Mouse (Mus musculus) lung, embryonic 14.5 days (tissue): Measurements from ENCODE around the gene Ap5z1. TPM values are rescaled to one million over a fixed set of nuclear protein-coding genes. Genes with fewer than 3 reads are reported as not detected.

Source experiments
- ATAC-seq: fragments of 200-750 bp; cut with Nextera tagmentation; 2 replicates; pipeline ENCODE4 v1.8.0; 2017; ENCODE audit warnings: mild to moderate bottlenecking, moderate TSS enrichment, moderate library complexity; ENCODE audit not compliant: insufficient read depth
- DNase-seq: peaks from one replicate; pipeline ENCODE4 v3.0.0-alpha.2; 2015
- H3K27ac ChIP-seq: fragments of 300-500 bp; sonication (generic); 2 replicates; pipeline ENCODE4 v1.5.1; 2014; ENCODE audit warnings: low read depth, mild to moderate bottlenecking, moderate library complexity
- H3K27me3 ChIP-seq: fragments of 300-500 bp; sonication (generic); 2 replicates; pipeline ENCODE4 v1.6.1; 2014; ENCODE audit warnings: low read length, control low read depth; ENCODE audit not compliant: insufficient read depth
- H3K36me3 ChIP-seq: fragments of 300-500 bp; sonication (generic); 2 replicates; pipeline ENCODE4 v1.6.1; 2014; ENCODE audit warnings: control low read depth; ENCODE audit not compliant: insufficient read depth
- H3K4me1 ChIP-seq: fragments of 300-500 bp; sonication (generic); 2 replicates; pipeline ENCODE4 v1.6.1; 2014; ENCODE audit warnings: antibody characterized with exemption, control low read depth; ENCODE audit not compliant: insufficient read depth
- H3K4me2 ChIP-seq: fragments of 300-500 bp; sonication (generic); 2 replicates; pipeline ENCODE4 v1.6.1; 2014; ENCODE audit warnings: mild to moderate bottlenecking
- H3K4me3 ChIP-seq: fragments of 300-500 bp; sonication (generic); 2 replicates; pipeline ENCODE4 v1.5.1; 2014; ENCODE audit warnings: low read depth, low read length
- H3K9ac ChIP-seq: fragments of 300-500 bp; sonication (generic); 2 replicates; pipeline ENCODE4 v1.6.1; 2014
- H3K9me3 ChIP-seq: fragments of 300-500 bp; sonication (generic); 2 replicates; pipeline ENCODE4 v1.6.1; 2016; ENCODE audit warnings: low read depth, low read length, control low read depth
- CTCF ChIP-seq: IDR thresholded peaks from 2 replicates; pipeline ENCODE4 v1.5.1; 2016; ENCODE audit warnings: antibody characterized with exemption, low read depth
- WGBS: fragments of 180-500 bp; shearing (Covaris S2); extraction: QIAGEN DNeasy Blood & Tissue Kit; methylation state at CpG from one replicate; pipeline ENCODE4 v1.1.7; 2014; 5-methylcytosine and 5-hydroxymethylcytosine counted together
- polyA plus RNA-seq: library from polyadenylated mRNA; unstranded; fragments of >200 nt; fragmentation: Nextera tagmentation; extraction: Ambion mirVana; gene quantifications from 2 replicates; pipeline ENCODE4 v1.2.1, GENCODE M21; 2014

Ap5z1 gene
- polyA plus RNA-seq, 1 experiment from 2014 or later: 9.9 TPM

GRCm38 (mm10) chr5:142500918-142501317 is 37.2 kb downstream of the Ap5z1 start:
- Histone ChIP-seq H3K4me1 (no peaks in the 10 kb centered on the region), H3K9ac (no peak overlapping the region), H3K9me3 (no peaks in the 10 kb centered on the region), H3K27me3 (no peaks in the 10 kb centered on the region), H3K27ac (no peak overlapping the region), H3K36me3 (no peaks in the 10 kb centered on the region), H3K4me3 (no peak overlapping the region), H3K4me2 (no peak overlapping the region)
- 70% methylated on average over 10 of the region's 10 CpGs for WGBS
- no peak for TF ChIP-seq CTCF
- no peak for ATAC-seq
- no peak for DNase-seq

DNA sequence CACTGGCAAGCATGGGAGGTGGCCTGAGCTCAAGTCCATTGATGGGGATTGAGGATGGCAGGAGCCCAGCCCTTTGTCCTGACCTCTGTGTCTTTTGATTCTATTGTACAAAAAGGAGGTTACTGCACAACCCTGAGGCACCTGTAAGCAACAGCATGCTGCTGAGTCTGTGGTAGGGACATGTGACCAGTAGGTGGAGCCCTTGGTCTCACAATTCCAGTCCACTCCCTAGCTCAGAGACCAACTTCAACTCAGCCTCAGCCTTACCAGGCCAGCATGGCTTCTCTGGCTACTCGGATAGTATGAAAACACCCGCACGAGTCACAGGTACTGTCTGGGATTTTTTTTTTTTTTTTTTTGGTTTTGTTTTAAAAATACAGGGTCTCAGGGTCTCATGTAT is 38.7 kb downstream of the Ap5z1 start:
- 10% methylated on average over 3 of the region's 3 CpGs for WGBS
- Histone ChIP-seq H3K27ac (no peak overlapping the region), H3K4me2 (no peak overlapping the region), H3K36me3 (no peaks in the 10 kb centered on the region), H3K9me3 (no peaks in the 10 kb centered on the region), H3K9ac (no peak overlapping the region), H3K27me3 (no peaks in the 10 kb centered on the region), H3K4me3 (no peak overlapping the region), H3K4me1 (no peaks in the 10 kb centered on the region)
- peak; percentile 92 for TF ChIP-seq CTCF
- DNase-seq (peak; percentile 93), ATAC-seq (peak; percentile 91)

GRCm38 (mm10) chr5:142504175-142504574 is 40.4 kb downstream of the Ap5z1 start:
- H3K9ac ChIP-seq: no peak overlapping the region
- H3K36me3 ChIP-seq: no peaks in the 10 kb centered on the region
- ATAC-seq (no peak), DNase-seq (no peak)
- H3K9me3 ChIP-seq: no peaks in the 10 kb centered on the region
- H3K4me1 ChIP-seq: 0 out of 2 replicates have a peak, but pooled peaks cover 5% of the 10 kb centered on the region
- H3K27me3 ChIP-seq: no peaks in the 10 kb centered on the region
- H3K4me2 ChIP-seq: no peak overlapping the region
- H3K27ac ChIP-seq: no peak overlapping the region
- TF ChIP-seq CTCF: no peak
- H3K4me3 ChIP-seq: no peak overlapping the region
- WGBS: 75% methylated on average over 3 of the region's 3 CpGs

DNA sequence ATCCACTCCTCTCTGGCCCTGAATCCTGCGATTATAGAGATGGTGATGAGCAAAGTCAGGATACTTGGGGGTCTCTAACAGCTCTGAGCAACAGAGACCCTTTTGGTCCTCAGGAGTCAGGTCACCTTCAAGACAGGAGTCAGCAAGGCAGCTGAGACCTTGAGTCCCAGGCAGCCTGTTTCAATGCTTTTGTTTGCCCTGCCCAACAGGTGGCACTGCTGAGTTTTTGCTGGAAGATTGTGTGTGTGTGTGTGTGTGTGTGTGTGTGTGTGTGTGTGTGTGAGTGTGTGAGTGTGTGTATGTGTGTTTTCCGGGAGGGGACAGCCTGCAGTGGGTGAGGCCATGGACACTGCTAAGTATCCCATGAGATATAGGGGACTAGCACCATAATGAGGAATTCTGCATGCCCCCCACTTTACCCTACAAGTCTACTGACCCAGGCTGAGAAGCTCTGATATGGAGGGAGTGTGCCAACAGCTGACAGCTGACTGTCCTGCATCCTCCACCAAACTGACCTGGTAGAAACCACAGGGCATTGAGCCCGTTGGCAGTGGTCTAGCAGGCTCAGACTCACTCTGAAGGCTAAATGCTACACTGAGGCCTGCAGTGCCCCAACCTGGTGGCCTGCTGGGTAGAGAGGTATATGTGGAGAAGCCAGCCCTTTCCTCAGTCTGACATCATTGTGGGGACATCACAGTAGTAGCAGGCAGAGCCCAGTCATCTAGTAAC is 42.1 kb downstream of the Ap5z1 start:
- ATAC-seq (no peak), DNase-seq (peak; percentile 12)
- no peak overlapping the region for H3K4me2 ChIP-seq
- no peak overlapping the region for H3K27ac ChIP-seq
- peaks cover 16% of the 10 kb centered on the region; the same call in 1 of the 2 replicates for H3K4me1 ChIP-seq
- H3K9ac ChIP-seq: no peak overlapping the region
- H3K27me3 ChIP-seq: no peaks in the 10 kb centered on the region
- peak; percentile 57 for TF ChIP-seq CTCF
- no peaks in the 10 kb centered on the region for H3K36me3 ChIP-seq
- H3K9me3 ChIP-seq: no peaks in the 10 kb centered on the region
- no peak overlapping the region for H3K4me3 ChIP-seq
- 61% methylated on average over 3 of the region's 3 CpGs for WGBS

- DNase-seq (no peak), ATAC-seq (peak; percentile 19; the same call in 1 of the 2 replicates)
- Histone ChIP-seq H3K9ac (peak overlapping the region; percentile 6; the same call in 1 of the 2 replicates), H3K4me1 (peaks cover 16% of the 10 kb centered on the region; the same call in 1 of the 2 replicates), H3K27ac (no peak overlapping the region), H3K36me3 (no peaks in the 10 kb centered on the region), H3K4me3 (no peak overlapping the region), H3K4me2 (peak overlapping the region; percentile 20; the same call in 1 of the 2 replicates), H3K9me3 (no peaks in the 10 kb centered on the region), H3K27me3 (no peaks in the 10 kb centered on the region)
- no peak for TF ChIP-seq CTCF
- WGBS: 28% methylated on average over 15 of the region's 15 CpGs
Observed at GRCm38 (mm10) chr5:142509141-142510060, 45.7 kb downstream of the Ap5z1 start.

DNA sequence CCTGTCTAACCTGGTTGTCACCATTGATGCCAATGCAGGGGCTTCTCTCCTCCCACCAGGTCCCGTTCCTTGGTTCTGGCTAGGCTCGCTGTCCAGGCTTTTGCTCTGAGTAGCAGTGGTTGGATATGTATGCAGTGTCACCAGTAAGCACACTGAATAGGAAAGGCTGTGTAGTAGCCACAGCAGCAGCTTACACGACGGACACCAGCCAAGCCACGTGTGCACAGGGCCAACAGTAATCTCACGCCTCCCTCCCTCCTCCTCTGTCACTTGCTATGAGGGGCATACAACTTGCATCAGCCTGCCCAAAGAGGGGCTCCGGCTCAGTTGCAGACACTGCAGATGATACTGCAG is 46.3 kb downstream of the Ap5z1 start:
- Histone ChIP-seq H3K27me3 (no peaks in the 10 kb centered on the region), H3K4me3 (no peak overlapping the region), H3K27ac (no peak overlapping the region), H3K9me3 (no peaks in the 10 kb centered on the region), H3K36me3 (no peaks in the 10 kb centered on the region), H3K4me2 (no peak overlapping the region), H3K4me1 (peaks cover 16% of the 10 kb centered on the region; the same call in 1 of the 2 replicates), H3K9ac (peak overlapping the region; percentile 6; the same call in 1 of the 2 replicates)
- ATAC-seq: no peak
- 52% methylated on average over 7 of the region's 7 CpGs for WGBS
- TF ChIP-seq CTCF: no peak
- no peak for DNase-seq

DNA sequence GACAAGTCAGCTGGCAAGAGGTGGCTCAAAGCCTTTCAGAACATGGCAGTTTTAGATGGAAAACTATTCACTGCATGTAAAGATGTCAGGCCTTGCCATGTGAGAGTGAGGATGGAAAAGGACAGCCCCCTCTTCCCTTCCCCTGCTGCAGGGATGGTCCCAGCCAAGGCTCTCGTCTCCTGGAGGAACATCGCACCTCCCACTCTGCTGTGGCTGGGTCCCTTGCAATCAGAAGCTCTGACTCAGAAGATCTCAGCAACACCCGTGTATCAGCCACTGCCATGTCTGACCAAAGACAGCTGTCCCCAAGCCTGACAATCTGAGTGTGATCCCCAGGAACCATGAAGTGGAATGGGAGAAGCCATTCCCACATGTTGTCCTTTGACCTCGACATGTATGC is 48.4 kb downstream of the Ap5z1 start:
- H3K9ac ChIP-seq: no peak overlapping the region
- WGBS: 56% methylated on average over 4 of the region's 4 CpGs
- ATAC-seq (no peak), DNase-seq (no peak)
- H3K4me1 ChIP-seq: peaks cover 21% of the 10 kb centered on the region; the same call in 1 of the 2 replicates
- no peaks in the 10 kb centered on the region for H3K27me3 ChIP-seq
- no peak overlapping the region for H3K4me2 ChIP-seq
- no peak overlapping the region for H3K4me3 ChIP-seq
- no peaks in the 10 kb centered on the region for H3K9me3 ChIP-seq
- H3K27ac ChIP-seq: no peak overlapping the region
- no peaks in the 10 kb centered on the region for H3K36me3 ChIP-seq
- TF ChIP-seq CTCF: no peak
